Mouse (Mus musculus) embryonic facial prominence, embryonic 15.5 days (tissue): Measurements from ENCODE around the gene Btk. TPM values are rescaled to one million over a fixed set of nuclear protein-coding genes. Genes with fewer than 3 reads are reported as not detected.

ENCODE experiments used
- ATAC-seq: fragments of 200-750 bp; cut with Nextera tagmentation; 2 replicates; pipeline ENCODE4 v1.8.0; 2017; ENCODE audit warnings: low read depth, moderate TSS enrichment; ENCODE audit not compliant: insufficient number of reproducible peaks, low FRiP score, low TSS enrichment
- H3K27ac ChIP-seq: fragments of 300-500 bp; sonication (generic); replicated peaks from 2 replicates; pipeline ENCODE4 v1.5.1; 2015; ENCODE audit warnings: mild to moderate bottlenecking, inconsistent platforms
- H3K27me3 ChIP-seq: fragments of 300-500 bp; sonication (generic); 2 replicates; pipeline ENCODE4 v1.6.1; 2015; ENCODE audit warnings: inconsistent platforms
- H3K36me3 ChIP-seq: fragments of 300-500 bp; sonication (generic); 2 replicates; pipeline ENCODE4 v1.6.1; 2015; ENCODE audit warnings: mild to moderate bottlenecking, inconsistent platforms
- H3K4me1 ChIP-seq: fragments of 300-500 bp; sonication (generic); 2 replicates; pipeline ENCODE4 v1.6.1; 2015; ENCODE audit warnings: inconsistent platforms
- H3K4me2 ChIP-seq: fragments of 300-500 bp; sonication (generic); replicated peaks from 2 replicates; pipeline ENCODE4 v1.6.1; 2015; ENCODE audit warnings: mild to moderate bottlenecking, inconsistent platforms
- H3K4me3 ChIP-seq: fragments of 300-500 bp; sonication (generic); replicated peaks from 2 replicates; pipeline ENCODE4 v1.5.1; 2015; ENCODE audit warnings: mild to moderate bottlenecking, inconsistent platforms
- H3K9ac ChIP-seq: fragments of 300-500 bp; sonication (generic); 2 replicates; pipeline ENCODE4 v1.6.1; 2015; ENCODE audit warnings: inconsistent platforms
- H3K9me3 ChIP-seq: fragments of 300-500 bp; sonication (generic); replicated peaks from 2 replicates; pipeline ENCODE4 v1.6.1; 2016; ENCODE audit warnings: inconsistent platforms
- WGBS: fragments of 180-500 bp; shearing (Covaris S2); methylation state at CpG from one replicate; pipeline ENCODE4 v1.1.7; 2015; 5-methylcytosine and 5-hydroxymethylcytosine counted together
- polyA plus RNA-seq: library from polyadenylated mRNA; unstranded; fragments of >200 nt; fragmentation: Nextera tagmentation; extraction: Ambion mirVana; gene quantifications from 2 replicates; pipeline ENCODE4 v1.2.1, GENCODE M21; 2015

Gene Btk
- polyA plus RNA-seq, 1 experiment from 2014 or later, result 2.2 TPM

- Histone ChIP-seq H3K4me3 (no peak overlapping the region), H3K27me3 (no peaks in the 10 kb centered on the region), H3K9ac (no peak overlapping the region), H3K36me3 (no peaks in the 10 kb centered on the region), H3K27ac (no peak overlapping the region), H3K4me1 (no peaks in the 10 kb centered on the region), H3K9me3 (no peaks in the 10 kb centered on the region), H3K4me2 (no peak overlapping the region)
- 86% methylated on average over 14 of the region's 14 CpGs for WGBS
- ATAC-seq, result no peak
These were observed 2.7 kb downstream of the Btk start for GRCm38 (mm10) chrX:134580528-134581305.

GRCm38 (mm10) chrX:134577896-134578295 lies 5.5 kb downstream of the Btk start:
- WGBS, result 90% methylated on average over 4 of the region's 4 CpGs

GRCm38 (mm10) chrX:134566536-134567222 lies 16.7 kb downstream of the Btk start:
- H3K36me3 ChIP-seq, result no peaks in the 10 kb centered on the region
- no peak for ATAC-seq
- whole genome bisulfite sequencing, result 70% methylated on average over 8 of the region's 8 CpGs

More at GRCm38 (mm10) chrX:134577896-134578295, 5.5 kb downstream of the Btk start:
- H3K36me3 ChIP-seq, result no peaks in the 10 kb centered on the region
- no peak for ATAC-seq
- no peaks in the 10 kb centered on the region for H3K4me1 ChIP-seq
- H3K9ac ChIP-seq, result no peak overlapping the region
- H3K27me3 ChIP-seq, result no peaks in the 10 kb centered on the region
- H3K4me3 ChIP-seq, result no peak overlapping the region
- no peaks in the 10 kb centered on the region for H3K9me3 ChIP-seq
- H3K27ac ChIP-seq, result no peak overlapping the region
- H3K4me2 ChIP-seq, result no peak overlapping the region

GRCm38 (mm10) chrX:134564326-134564725 lies 19.0 kb downstream of the Btk start:
- H3K27me3 ChIP-seq, result no peaks in the 10 kb centered on the region
- no peak overlapping the region for H3K4me2 ChIP-seq
- H3K27ac ChIP-seq, result no peak overlapping the region
- ATAC-seq, result no peak
- no peak overlapping the region for H3K4me3 ChIP-seq
- WGBS, result 87% methylated on average over 4 of the region's 4 CpGs
- no peaks in the 10 kb centered on the region for H3K9me3 ChIP-seq
- no peaks in the 10 kb centered on the region for H3K36me3 ChIP-seq
- no peak overlapping the region for H3K9ac ChIP-seq
- H3K4me1 ChIP-seq, result no peaks in the 10 kb centered on the region

More at GRCm38 (mm10) chrX:134566536-134567222, 16.7 kb downstream of the Btk start:
- no peak overlapping the region for H3K4me2 ChIP-seq
- no peak overlapping the region for H3K9ac ChIP-seq
- H3K4me3 ChIP-seq, result no peak overlapping the region
- no peaks in the 10 kb centered on the region for H3K9me3 ChIP-seq
- no peaks in the 10 kb centered on the region for H3K27me3 ChIP-seq
- no peak overlapping the region for H3K27ac ChIP-seq
- no peaks in the 10 kb centered on the region for H3K4me1 ChIP-seq

- Histone ChIP-seq H3K27ac (no peak overlapping the region), H3K4me3 (no peak overlapping the region), H3K36me3 (no peaks in the 10 kb centered on the region), H3K9ac (no peak overlapping the region), H3K27me3 (no peaks in the 10 kb centered on the region), H3K4me2 (no peak overlapping the region), H3K9me3 (no peaks in the 10 kb centered on the region), H3K4me1 (no peaks in the 10 kb centered on the region)
- ATAC-seq, result no peak
- 52% methylated on average over 6 of the region's 6 CpGs for WGBS
These were observed 28.9 kb downstream of the Btk start for GRCm38 (mm10) chrX:134554425-134554824.

GRCm38 (mm10) chrX:134553326-134553725 lies 30.0 kb downstream of the Btk start:
- no peaks in the 10 kb centered on the region for H3K9me3 ChIP-seq
- no peaks in the 10 kb centered on the region for H3K4me1 ChIP-seq
- no peaks in the 10 kb centered on the region for H3K27me3 ChIP-seq
- H3K4me2 ChIP-seq, result no peak overlapping the region
- H3K27ac ChIP-seq, result no peak overlapping the region
- no peak overlapping the region for H3K4me3 ChIP-seq
- 92% methylated on average over 4 of the region's 4 CpGs for WGBS
- no peak for ATAC-seq
- H3K36me3 ChIP-seq, result no peaks in the 10 kb centered on the region
- H3K9ac ChIP-seq, result no peak overlapping the region

- no peak overlapping the region for H3K9ac ChIP-seq
These were observed 32.5 kb downstream of the Btk start for GRCm38 (mm10) chrX:134550903-134551302.

GRCm38 (mm10) chrX:134547330-134547729 lies 36.0 kb downstream of the Btk start:
- Histone ChIP-seq H3K36me3 (no peaks in the 10 kb centered on the region), H3K4me2 (no peak overlapping the region), H3K9me3 (no peaks in the 10 kb centered on the region), H3K27ac (no peak overlapping the region), H3K27me3 (no peaks in the 10 kb centered on the region), H3K9ac (no peak overlapping the region), H3K4me1 (no peaks in the 10 kb centered on the region), H3K4me3 (no peak overlapping the region)
- WGBS, result 89% methylated on average over 4 of the region's 4 CpGs
- ATAC-seq, result no peak

More at GRCm38 (mm10) chrX:134550903-134551302, 32.5 kb downstream of the Btk start:
- Histone ChIP-seq H3K27ac (no peak overlapping the region), H3K4me3 (no peak overlapping the region), H3K4me1 (no peaks in the 10 kb centered on the region), H3K36me3 (no peaks in the 10 kb centered on the region), H3K27me3 (no peaks in the 10 kb centered on the region), H3K4me2 (no peak overlapping the region), H3K9me3 (no peaks in the 10 kb centered on the region)
- no peak for ATAC-seq
- WGBS, result 13% methylated on average over 5 of the region's 5 CpGs

- Histone ChIP-seq H3K9me3 (no peaks in the 10 kb centered on the region), H3K9ac (0 out of 2 replicates have a peak overlapping the region, but pooled peaks have one; percentile 18), H3K4me1 (no peaks in the 10 kb centered on the region), H3K27me3 (no peaks in the 10 kb centered on the region), H3K36me3 (no peaks in the 10 kb centered on the region), H3K4me2 (peak overlapping the region; percentile 41), H3K4me3 (peak overlapping the region; percentile 54), H3K27ac (peak overlapping the region; percentile 90)
- 18% methylated on average over 6 of the region's 6 CpGs for WGBS
- ATAC-seq, result no peak; the same call in 1 of the 2 replicates
These were observed 41.4 kb downstream of the Btk start for GRCm38 (mm10) chrX:134541955-134542308.

- Histone ChIP-seq H3K9ac (peak within 1 kb of the TSS; percentile 44; the same call in 1 of the 2 replicates), H3K9me3 (no peaks in the 10 kb centered on the region), H3K4me2 (peak within 1 kb of the TSS; percentile 46), H3K27ac (peak within 1 kb of the TSS; percentile 90), H3K4me3 (peak within 1 kb of the TSS; percentile 54), H3K4me1 (no peaks in the 10 kb centered on the region), H3K27me3 (no peaks in the 10 kb centered on the region), H3K36me3 (no peaks in the 10 kb centered on the region)
- WGBS, result 14% methylated on average over 50 of the region's 61 CpGs
- ATAC-seq, result peak; percentile 92
These were observed 42.0 kb downstream of the Btk start, which contains the start of gene Timm8a1 for GRCm38 (mm10) chrX:134541145-134541954. TSS of gene Timm8a1 (minus strand) at chrX:134541865.
